Mouse (Mus musculus) midbrain, postnatal 0 days (tissue): Measurements from ENCODE around the gene Hoxc11. TPM values are rescaled to one million over a fixed set of nuclear protein-coding genes. Genes with fewer than 3 reads are reported as not detected.

Experiments used
- ATAC-seq: fragments of 200-750 bp; cut with Nextera tagmentation; 2 replicates; pipeline ENCODE4 v1.8.0; 2017; ENCODE audit warnings: moderate number of reproducible peaks, mild to moderate bottlenecking, moderate TSS enrichment, moderate library complexity; ENCODE audit not compliant: low FRiP score
- DNase-seq: peaks from one replicate; pipeline ENCODE4 v3.0.0-alpha.2; 2015; ENCODE audit warnings: low spot score
- H3K27ac ChIP-seq: fragments of 300-500 bp; sonication (generic); 2 replicates; pipeline ENCODE4 v1.5.1; 2014; ENCODE audit warnings: low read depth, mild to moderate bottlenecking, low read length, mixed read lengths
- H3K27me3 ChIP-seq: fragments of 300-500 bp; sonication (generic); 2 replicates; pipeline ENCODE4 v1.6.1; 2014; ENCODE audit warnings: low read length, control low read depth, mixed read lengths; ENCODE audit not compliant: insufficient read depth
- H3K36me3 ChIP-seq: fragments of 300-500 bp; sonication (generic); 2 replicates; pipeline ENCODE4 v1.6.1; 2014; ENCODE audit warnings: low read length, control low read depth, mixed read lengths; ENCODE audit not compliant: insufficient read depth
- H3K4me1 ChIP-seq: fragments of 300-500 bp; sonication (generic); 2 replicates; pipeline ENCODE4 v1.6.1; 2014; ENCODE audit warnings: mild to moderate bottlenecking, control low read depth, antibody characterized with exemption, low read length, mixed read lengths; ENCODE audit not compliant: insufficient read depth
- H3K4me2 ChIP-seq: fragments of 300-500 bp; sonication (generic); 2 replicates; pipeline ENCODE4 v1.6.1; 2014; ENCODE audit warnings: low read depth, mild to moderate bottlenecking, low read length, mixed read lengths; ENCODE audit not compliant: poor library complexity, severe bottlenecking
- H3K4me3 ChIP-seq: fragments of 300-500 bp; sonication (generic); 2 replicates; pipeline ENCODE4 v1.5.1; 2014; ENCODE audit warnings: low read depth, mild to moderate bottlenecking, low read length, moderate library complexity
- H3K9ac ChIP-seq: fragments of 300-500 bp; sonication (generic); replicated peaks from 2 replicates; pipeline ENCODE4 v1.6.1; 2014; ENCODE audit warnings: mild to moderate bottlenecking, low read length, moderate library complexity, mixed read lengths; ENCODE audit not compliant: poor library complexity, severe bottlenecking
- H3K9me3 ChIP-seq: fragments of 300-500 bp; sonication (generic); 2 replicates; pipeline ENCODE4 v1.6.1; 2016; ENCODE audit warnings: low read length, control low read depth
- CTCF ChIP-seq: IDR thresholded peaks from 2 replicates; pipeline ENCODE4 v1.5.1; 2016; ENCODE audit warnings: antibody characterized with exemption, mild to moderate bottlenecking
- WGBS: fragments of 180-500 bp; shearing (Covaris S2); extraction: QIAGEN DNeasy Blood & Tissue Kit; methylation state at CpG from one replicate; pipeline ENCODE4 v1.1.7; 2014; 5-methylcytosine and 5-hydroxymethylcytosine counted together
- polyA plus RNA-seq: library from polyadenylated mRNA; unstranded; fragments of >200 nt; fragmentation: Nextera tagmentation; extraction: Ambion mirVana; gene quantifications from 2 replicates; pipeline ENCODE4 v1.2.1, GENCODE M21; 2015
- total RNA-seq: library from RNA; depleted of rRNA; stranded (reverse); fragments of >200 nt; gene quantifications from 2 replicates; pipeline ENCODE4 v1.2.3, GENCODE M21; 2014

The Hoxc11 gene
- total and polyA plus RNA-seq, 2 experiments from 2014 or later: not detected

- H3K4me3 ChIP-seq: peak overlapping the region; percentile 30
- 0 out of 2 replicates have a peak, but pooled peaks cover 3% of the 10 kb centered on the region for H3K4me1 ChIP-seq
- 0% methylated on average over 32 of the region's 33 CpGs for WGBS
- no peaks in the 10 kb centered on the region for H3K9me3 ChIP-seq
- peak overlapping the region; percentile 49 for H3K4me2 ChIP-seq
- no peak for TF ChIP-seq CTCF
- no peak overlapping the region for H3K9ac ChIP-seq
- peaks cover 99% of the 10 kb centered on the region for H3K27me3 ChIP-seq
- DNase-seq (peak; percentile 28), ATAC-seq (0 out of 2 replicates have a peak, but pooled peaks have one; percentile 13)
- no peak overlapping the region for H3K27ac ChIP-seq
- no peaks in the 10 kb centered on the region for H3K36me3 ChIP-seq
Observed at GRCm38 (mm10) chr15:102999183-102999831, 45.1 kb downstream of the Hoxc11 start.

GRCm38 (mm10) chr15:102999955-103000354 lies 45.7 kb downstream of the Hoxc11 start:
- ATAC-seq (no peak), DNase-seq (no peak)
- Histone ChIP-seq H3K9ac (no peak overlapping the region), H3K36me3 (no peaks in the 10 kb centered on the region), H3K4me1 (0 out of 2 replicates have a peak, but pooled peaks cover 3% of the 10 kb centered on the region), H3K9me3 (no peaks in the 10 kb centered on the region), H3K27ac (no peak overlapping the region), H3K27me3 (peaks cover 99% of the 10 kb centered on the region), H3K4me2 (no peak overlapping the region), H3K4me3 (no peak overlapping the region)
- 4% methylated on average over 11 of the region's 11 CpGs for WGBS
- no peak for TF ChIP-seq CTCF

- no peaks in the 10 kb centered on the region for H3K9me3 ChIP-seq
- no peak for TF ChIP-seq CTCF
- no peak overlapping the region for H3K27ac ChIP-seq
- 2% methylated on average over 24 of the region's 24 CpGs for WGBS
- peaks cover 99% of the 10 kb centered on the region for H3K27me3 ChIP-seq
- no peak overlapping the region for H3K4me2 ChIP-seq
- 0 out of 2 replicates have a peak, but pooled peaks cover 3% of the 10 kb centered on the region for H3K4me1 ChIP-seq
- H3K4me3 ChIP-seq: no peak overlapping the region
- H3K9ac ChIP-seq: no peak overlapping the region
- ATAC-seq: no peak
- no peaks in the 10 kb centered on the region for H3K36me3 ChIP-seq
- DNase-seq: no peak
Observed at GRCm38 (mm10) chr15:103000501-103000901, 46.3 kb downstream of the Hoxc11 start.

GRCm38 (mm10) chr15:103001370-103001769 lies 47.1 kb downstream of the Hoxc11 start:
- TF ChIP-seq CTCF: no peak

GRCm38 (mm10) chr15:103002156-103002555 lies 47.9 kb downstream of the Hoxc11 start:
- H3K27me3 ChIP-seq: peaks cover 100% of the 10 kb centered on the region
- no peak overlapping the region for H3K9ac ChIP-seq
- DNase-seq (no peak), ATAC-seq (no peak)
- H3K9me3 ChIP-seq: no peaks in the 10 kb centered on the region
- H3K4me3 ChIP-seq: no peak overlapping the region
- 0 out of 2 replicates have a peak, but pooled peaks cover 3% of the 10 kb centered on the region for H3K4me1 ChIP-seq
- TF ChIP-seq CTCF: no peak
- no peak overlapping the region for H3K27ac ChIP-seq
- H3K4me2 ChIP-seq: no peak overlapping the region
- H3K36me3 ChIP-seq: no peaks in the 10 kb centered on the region
- WGBS: 11% methylated on average over 4 of the region's 4 CpGs

More at GRCm38 (mm10) chr15:103001370-103001769, 47.1 kb downstream of the Hoxc11 start:
- DNase-seq (no peak), ATAC-seq (no peak)
- H3K27ac ChIP-seq: no peak overlapping the region
- no peak overlapping the region for H3K4me2 ChIP-seq
- H3K36me3 ChIP-seq: no peaks in the 10 kb centered on the region
- H3K9me3 ChIP-seq: no peaks in the 10 kb centered on the region
- WGBS: 8% methylated on average over 2 of the region's 2 CpGs
- no peak overlapping the region for H3K9ac ChIP-seq
- peaks cover 99% of the 10 kb centered on the region for H3K27me3 ChIP-seq
- no peak overlapping the region for H3K4me3 ChIP-seq
- 0 out of 2 replicates have a peak, but pooled peaks cover 3% of the 10 kb centered on the region for H3K4me1 ChIP-seq

- no peak for TF ChIP-seq CTCF
- Histone ChIP-seq H3K9ac (no peak overlapping the region), H3K36me3 (no peaks in the 10 kb centered on the region), H3K4me1 (0 out of 2 replicates have a peak, but pooled peaks cover 3% of the 10 kb centered on the region), H3K27ac (no peak overlapping the region), H3K4me2 (no peak overlapping the region), H3K27me3 (peaks cover 100% of the 10 kb centered on the region), H3K4me3 (no peak overlapping the region), H3K9me3 (no peaks in the 10 kb centered on the region)
- ATAC-seq: no peak
- WGBS: 3% methylated on average over 13 of the region's 13 CpGs
- no peak for DNase-seq
Observed at GRCm38 (mm10) chr15:103002821-103003448, 48.7 kb downstream of the Hoxc11 start.
